Mouse (Mus musculus): ENCODE measurements around the gene Casp2. TPM values are rescaled to one million over a fixed set of nuclear protein-coding genes. Genes with fewer than 3 reads are reported as not detected.

Casp2 gene
- polyA plus RNA-seq, 1 experiment = 37.3 TPM

GRCm38 (mm10) chr6:42330216-42330615 lies 65.4 kb downstream of the Casp2 start:
- no peaks in the 10 kb centered on the region for H3K27me3 ChIP-seq (ENCODE audit: control insufficient read depth, insufficient read depth, low read length, poor library complexity, severe bottlenecking)

DNA sequence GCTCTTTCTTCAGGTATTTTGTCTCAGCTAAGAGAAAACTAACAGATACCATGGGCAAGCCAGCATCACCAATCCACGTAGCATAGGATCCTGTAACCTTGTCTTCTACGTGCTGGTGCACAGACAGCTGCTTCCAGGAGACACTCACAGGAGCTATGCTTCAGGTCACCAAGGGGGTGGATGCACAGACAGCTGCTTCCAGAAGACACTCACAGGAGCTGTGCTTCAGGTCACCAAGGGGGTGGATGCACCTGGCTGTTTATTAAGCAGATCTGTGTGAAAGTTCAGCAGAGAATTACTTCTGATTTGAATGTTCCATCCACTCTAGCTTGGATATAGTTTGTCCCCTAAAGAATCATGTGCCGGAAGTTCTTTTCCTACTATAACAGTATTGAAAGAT lies 66.2 kb downstream of the Casp2 start:
- Histone ChIP-seq H3K9me3 (replicated peaks; ENCODE audit: control insufficient read depth, insufficient read depth, low read length, poor library complexity, severe bottlenecking) (no peaks in the 10 kb centered on the region), H3K27ac (ENCODE audit: insufficient read depth, low read length) (no peak overlapping the region), H3K9ac (ENCODE audit: low read depth, poor library complexity, severe bottlenecking) (no peak overlapping the region), H3K36me3 (ENCODE audit: control insufficient read depth, insufficient read depth, low read length, poor library complexity, severe bottlenecking) (no peaks in the 10 kb centered on the region), H3K27me3 (ENCODE audit: control insufficient read depth, insufficient read depth, low read length, poor library complexity, severe bottlenecking) (no peaks in the 10 kb centered on the region), H3K4me3 (ENCODE audit: low read depth, low read length) (no peak overlapping the region), H3K4me1 (ENCODE audit: control insufficient read depth, insufficient read depth, low read length) (no peaks in the 10 kb centered on the region)
- no peak for TF ChIP-seq CTCF (IDR thresholded peaks at IDR 0.05; ENCODE audit: low read depth, low read length)
- TF ChIP-seq EP300 (IDR thresholded peaks at IDR 0.05; ENCODE audit: insufficient read depth, low read depth, low read length) = no peak
- TF ChIP-seq POLR2A (IDR thresholded peaks at IDR 0.05; ENCODE audit: insufficient read depth, low read length) = no peak

More at GRCm38 (mm10) chr6:42330216-42330615, 65.4 kb downstream of the Casp2 start:
- Histone ChIP-seq H3K36me3 (ENCODE audit: control insufficient read depth, insufficient read depth, low read length, poor library complexity, severe bottlenecking) (no peaks in the 10 kb centered on the region), H3K4me1 (ENCODE audit: control insufficient read depth, insufficient read depth, low read length) (no peaks in the 10 kb centered on the region), H3K9me3 (replicated peaks; ENCODE audit: control insufficient read depth, insufficient read depth, low read length, poor library complexity, severe bottlenecking) (no peaks in the 10 kb centered on the region), H3K4me3 (ENCODE audit: low read depth, low read length) (no peak overlapping the region), H3K27ac (ENCODE audit: insufficient read depth, low read length) (no peak overlapping the region), H3K9ac (ENCODE audit: low read depth, poor library complexity, severe bottlenecking) (no peak overlapping the region)
- TF ChIP-seq CTCF (IDR thresholded peaks at IDR 0.05; ENCODE audit: low read depth, low read length) = no peak
- no peak for TF ChIP-seq POLR2A (IDR thresholded peaks at IDR 0.05; ENCODE audit: insufficient read depth, low read length)
- no peak for TF ChIP-seq EP300 (IDR thresholded peaks at IDR 0.05; ENCODE audit: insufficient read depth, low read depth, low read length)

Other genes starting within 250 kb of the Casp2 start
- not detected in 2 replicates for gene Sva, start 226.6 kb upstream of the Casp2 start, polyA plus RNA-seq (2011; ENCODE audit: insufficient read depth, insufficient read length, low read depth, missing spikeins)
- not detected in 2 replicates for gene Tas2r139, start 124.0 kb upstream of the Casp2 start, polyA plus RNA-seq (2011; ENCODE audit: insufficient read depth, insufficient read length, low read depth, missing spikeins)
- not detected in 2 replicates for gene Tas2r144, start 49.7 kb upstream of the Casp2 start, polyA plus RNA-seq (2011; ENCODE audit: insufficient read depth, insufficient read length, low read depth, missing spikeins)
- gene Gstk1, start 19.1 kb upstream of the Casp2 start, polyA plus RNA-seq (2011; ENCODE audit: insufficient read depth, insufficient read length, low read depth, missing spikeins) = 14.8 and 15.0 TPM in 2 replicates
- 1.9 and 2.1 TPM in 2 replicates for gene Tmem139, start 3.0 kb upstream of the Casp2 start, polyA plus RNA-seq (2011; ENCODE audit: insufficient read depth, insufficient read length, low read depth, missing spikeins)
- 4.5 and 7.0 TPM in 2 replicates for gene Clcn1, start 21.7 kb downstream of the Casp2 start, polyA plus RNA-seq (2011; ENCODE audit: insufficient read depth, insufficient read length, low read depth, missing spikeins)
- gene Fam131b, start 59.7 kb downstream of the Casp2 start, polyA plus RNA-seq (2011; ENCODE audit: insufficient read depth, insufficient read length, low read depth, missing spikeins) = 0.63 and 1.3 TPM in 2 replicates
- 42.6 and 52.2 TPM in 2 replicates for gene Zyx, start 84.6 kb downstream of the Casp2 start, polyA plus RNA-seq (2011; ENCODE audit: insufficient read depth, insufficient read length, low read depth, missing spikeins)
- 19.3 and 20.6 TPM in 2 replicates for gene Epha1, start 108.3 kb downstream of the Casp2 start, polyA plus RNA-seq (2011; ENCODE audit: insufficient read depth, insufficient read length, low read depth, missing spikeins)
- gene Tas2r143, start 135.3 kb downstream of the Casp2 start, polyA plus RNA-seq (2011; ENCODE audit: insufficient read depth, insufficient read length, low read depth, missing spikeins) = 1.5 TPM in 1 of 2 replicates, not detected in the other
- not detected in 2 replicates for gene Tas2r135, start 140.4 kb downstream of the Casp2 start, polyA plus RNA-seq (2011; ENCODE audit: insufficient read depth, insufficient read length, low read depth, missing spikeins)
- not detected in 2 replicates for gene Tas2r126, start 169.6 kb downstream of the Casp2 start, polyA plus RNA-seq (2011; ENCODE audit: insufficient read depth, insufficient read length, low read depth, missing spikeins)
- gene Olfr458, start 200.2 kb downstream of the Casp2 start, polyA plus RNA-seq (2011; ENCODE audit: insufficient read depth, insufficient read length, low read depth, missing spikeins) = not detected in 2 replicates
- gene Olfr457, start 211.3 kb downstream of the Casp2 start, polyA plus RNA-seq (2011; ENCODE audit: insufficient read depth, insufficient read length, low read depth, missing spikeins) = not detected in 2 replicates
- gene Olfr456, start 222.2 kb downstream of the Casp2 start, polyA plus RNA-seq (2011; ENCODE audit: insufficient read depth, insufficient read length, low read depth, missing spikeins) = not detected in 2 replicates

All from ES-Bruce4 (cell line).